Mouse (Mus musculus) hindbrain, embryonic 12.5 days (tissue): Measurements from ENCODE around the gene Agt. TPM values are rescaled to one million over a fixed set of nuclear protein-coding genes. Genes with fewer than 3 reads are reported as not detected.

Source experiments
- ATAC-seq: fragments of 200-750 bp; cut with Nextera tagmentation; 2 replicates; pipeline ENCODE4 v1.8.0; 2017; ENCODE audit warnings: moderate TSS enrichment; ENCODE audit not compliant: low FRiP score
- H3K27ac ChIP-seq: fragments of 300-500 bp; sonication (generic); 2 replicates; pipeline ENCODE4 v1.5.1; 2016; ENCODE audit warnings: mild to moderate bottlenecking
- H3K27me3 ChIP-seq: fragments of 300-500 bp; sonication (generic); 2 replicates; pipeline ENCODE4 v1.6.1; 2016; ENCODE audit warnings: mild to moderate bottlenecking
- H3K36me3 ChIP-seq: fragments of 300-500 bp; sonication (generic); 2 replicates; pipeline ENCODE4 v1.6.1; 2016; ENCODE audit warnings: mild to moderate bottlenecking
- H3K4me1 ChIP-seq: fragments of 300-500 bp; sonication (generic); 2 replicates; pipeline ENCODE4 v1.6.1; 2016
- H3K4me2 ChIP-seq: fragments of 300-500 bp; sonication (generic); replicated peaks from 2 replicates; pipeline ENCODE4 v1.6.1; 2016; ENCODE audit warnings: mild to moderate bottlenecking
- H3K4me3 ChIP-seq: fragments of 300-500 bp; sonication (generic); 2 replicates; pipeline ENCODE4 v1.5.1; 2016; ENCODE audit warnings: mild to moderate bottlenecking
- H3K9ac ChIP-seq: fragments of 300-500 bp; sonication (generic); 2 replicates; pipeline ENCODE4 v1.6.1; 2016; ENCODE audit warnings: mild to moderate bottlenecking, moderate library complexity
- H3K9me3 ChIP-seq: fragments of 300-500 bp; sonication (generic); replicated peaks from 2 replicates; pipeline ENCODE4 v1.6.1; 2016; ENCODE audit warnings: mild to moderate bottlenecking
- WGBS: fragments of 180-500 bp; shearing (Covaris S2); methylation state at CpG from one replicate; pipeline ENCODE4 v1.1.7; 2016; 5-methylcytosine and 5-hydroxymethylcytosine counted together
- polyA plus RNA-seq: library from polyadenylated mRNA; unstranded; fragments of >200 nt; fragmentation: Nextera tagmentation; extraction: Ambion mirVana; gene quantifications from 2 replicates; pipeline ENCODE4 v1.2.1, GENCODE M21; 2016

The Agt gene
- polyA plus RNA-seq, 1 experiment from 2014 or later, result 0.44 TPM

GRCm38 (mm10) chr8:124547269-124547668 is 22.2 kb downstream of the Agt start:
- WGBS, result 61% methylated on average over 11 of the region's 11 CpGs
- Histone ChIP-seq H3K4me1 (no peaks in the 10 kb centered on the region), H3K36me3 (peaks cover 95% of the 10 kb centered on the region), H3K4me2 (no peak overlapping the region), H3K27me3 (no peaks in the 10 kb centered on the region), H3K9me3 (no peaks in the 10 kb centered on the region), H3K4me3 (no peak overlapping the region), H3K9ac (no peak overlapping the region), H3K27ac (no peak overlapping the region)
- no peak for ATAC-seq

- Histone ChIP-seq H3K4me1 (no peaks in the 10 kb centered on the region), H3K36me3 (peaks cover 95% of the 10 kb centered on the region), H3K27ac (no peak overlapping the region), H3K27me3 (no peaks in the 10 kb centered on the region), H3K4me2 (no peak overlapping the region), H3K9ac (no peak overlapping the region), H3K9me3 (no peaks in the 10 kb centered on the region), H3K4me3 (no peak overlapping the region)
- 86% methylated on average over 7 of the region's 7 CpGs for WGBS
- ATAC-seq, result no peak
Observed at GRCm38 (mm10) chr8:124546815-124547214, 22.7 kb downstream of the Agt start.

GRCm38 (mm10) chr8:124546371-124546770 is 23.1 kb downstream of the Agt start:
- no peaks in the 10 kb centered on the region for H3K4me1 ChIP-seq
- peaks cover 95% of the 10 kb centered on the region for H3K36me3 ChIP-seq
- H3K4me3 ChIP-seq, result no peak overlapping the region
- no peak overlapping the region for H3K27ac ChIP-seq
- ATAC-seq, result no peak
- H3K9ac ChIP-seq, result no peak overlapping the region
- H3K27me3 ChIP-seq, result no peaks in the 10 kb centered on the region
- 90% methylated on average over 6 of the region's 6 CpGs for WGBS
- no peaks in the 10 kb centered on the region for H3K9me3 ChIP-seq
- H3K4me2 ChIP-seq, result no peak overlapping the region

- H3K9me3 ChIP-seq, result no peaks in the 10 kb centered on the region
- no peak overlapping the region for H3K9ac ChIP-seq
- peaks cover 96% of the 10 kb centered on the region for H3K36me3 ChIP-seq
- no peaks in the 10 kb centered on the region for H3K4me1 ChIP-seq
- no peaks in the 10 kb centered on the region for H3K27me3 ChIP-seq
- no peak overlapping the region for H3K4me2 ChIP-seq
- no peak overlapping the region for H3K4me3 ChIP-seq
- WGBS, result 97% methylated on average over 5 of the region's 5 CpGs
- ATAC-seq, result no peak
- no peak overlapping the region for H3K27ac ChIP-seq
Observed at GRCm38 (mm10) chr8:124543272-124543671, 26.2 kb downstream of the Agt start.

GRCm38 (mm10) chr8:124542001-124542400 is 27.5 kb downstream of the Agt start:
- H3K4me2 ChIP-seq, result no peak overlapping the region
- no peaks in the 10 kb centered on the region for H3K4me1 ChIP-seq
- no peaks in the 10 kb centered on the region for H3K27me3 ChIP-seq
- H3K9me3 ChIP-seq, result no peaks in the 10 kb centered on the region
- peaks cover 93% of the 10 kb centered on the region for H3K36me3 ChIP-seq
- 97% methylated on average over 4 of the region's 4 CpGs for WGBS
- ATAC-seq, result no peak
- H3K4me3 ChIP-seq, result no peak overlapping the region
- H3K9ac ChIP-seq, result no peak overlapping the region
- H3K27ac ChIP-seq, result no peak overlapping the region

GRCm38 (mm10) chr8:124540906-124541305 is 28.6 kb downstream of the Agt start:
- no peak overlapping the region for H3K4me2 ChIP-seq
- no peaks in the 10 kb centered on the region for H3K27me3 ChIP-seq
- no peak overlapping the region for H3K27ac ChIP-seq
- no peaks in the 10 kb centered on the region for H3K4me1 ChIP-seq
- peaks cover 92% of the 10 kb centered on the region for H3K36me3 ChIP-seq
- ATAC-seq, result no peak
- H3K9ac ChIP-seq, result no peak overlapping the region
- 96% methylated on average over 12 of the region's 12 CpGs for WGBS
- H3K9me3 ChIP-seq, result no peaks in the 10 kb centered on the region
- H3K4me3 ChIP-seq, result no peak overlapping the region

GRCm38 (mm10) chr8:124535451-124535850 is 34.1 kb downstream of the Agt start:
- Histone ChIP-seq H3K4me3 (no peak overlapping the region), H3K27me3 (no peaks in the 10 kb centered on the region), H3K4me2 (no peak overlapping the region), H3K4me1 (no peaks in the 10 kb centered on the region), H3K9ac (no peak overlapping the region), H3K9me3 (no peaks in the 10 kb centered on the region), H3K27ac (no peak overlapping the region), H3K36me3 (peaks cover 87% of the 10 kb centered on the region)
- no peak for ATAC-seq
- WGBS, result 98% methylated on average over 5 of the region's 5 CpGs

GRCm38 (mm10) chr8:124532626-124533025 is 36.9 kb downstream of the Agt start:
- peaks cover 76% of the 10 kb centered on the region for H3K36me3 ChIP-seq
- no peak overlapping the region for H3K4me3 ChIP-seq
- no peak overlapping the region for H3K4me2 ChIP-seq
- no peaks in the 10 kb centered on the region for H3K9me3 ChIP-seq
- H3K4me1 ChIP-seq, result no peaks in the 10 kb centered on the region
- no peaks in the 10 kb centered on the region for H3K27me3 ChIP-seq
- H3K9ac ChIP-seq, result no peak overlapping the region
- 95% methylated on average over 3 of the region's 3 CpGs for WGBS
- no peak overlapping the region for H3K27ac ChIP-seq
- ATAC-seq, result no peak

- Histone ChIP-seq H3K36me3 (peaks cover 83% of the 10 kb centered on the region), H3K4me1 (no peaks in the 10 kb centered on the region), H3K27ac (no peak overlapping the region), H3K27me3 (no peaks in the 10 kb centered on the region), H3K9me3 (no peaks in the 10 kb centered on the region), H3K4me3 (no peak overlapping the region), H3K9ac (no peak overlapping the region), H3K4me2 (no peak overlapping the region)
- ATAC-seq, result no peak
- WGBS, result 86% methylated on average over 4 of the region's 4 CpGs
Observed at GRCm38 (mm10) chr8:124530996-124531395, 38.5 kb downstream of the Agt start.

GRCm38 (mm10) chr8:124530556-124530955 is 39.0 kb downstream of the Agt start:
- Histone ChIP-seq H3K36me3 (peaks cover 83% of the 10 kb centered on the region), H3K4me2 (no peak overlapping the region), H3K9ac (no peak overlapping the region), H3K27me3 (no peaks in the 10 kb centered on the region), H3K9me3 (no peaks in the 10 kb centered on the region), H3K4me1 (no peaks in the 10 kb centered on the region), H3K4me3 (no peak overlapping the region), H3K27ac (no peak overlapping the region)
- WGBS, result 89% methylated on average over 7 of the region's 7 CpGs
- no peak for ATAC-seq

- H3K4me2 ChIP-seq, result no peak overlapping the region
- H3K27me3 ChIP-seq, result no peaks in the 10 kb centered on the region
- ATAC-seq, result no peak
- H3K36me3 ChIP-seq, result peaks cover 80% of the 10 kb centered on the region
- 83% methylated on average over 14 of the region's 14 CpGs for WGBS
- no peak overlapping the region for H3K9ac ChIP-seq
- H3K27ac ChIP-seq, result no peak overlapping the region
- H3K9me3 ChIP-seq, result no peaks in the 10 kb centered on the region
- no peak overlapping the region for H3K4me3 ChIP-seq
- no peaks in the 10 kb centered on the region for H3K4me1 ChIP-seq
Observed at GRCm38 (mm10) chr8:124530076-124530475, 39.4 kb downstream of the Agt start.

- H3K4me3 ChIP-seq, result no peak overlapping the region
- no peak for ATAC-seq
- no peaks in the 10 kb centered on the region for H3K9me3 ChIP-seq
- H3K4me1 ChIP-seq, result peaks cover 10% of the 10 kb centered on the region
- no peak overlapping the region for H3K27ac ChIP-seq
- no peak overlapping the region for H3K4me2 ChIP-seq
- H3K9ac ChIP-seq, result no peak overlapping the region
- 95% methylated on average over 11 of the region's 11 CpGs for WGBS
- H3K27me3 ChIP-seq, result no peaks in the 10 kb centered on the region
- H3K36me3 ChIP-seq, result peaks cover 53% of the 10 kb centered on the region
Observed at GRCm38 (mm10) chr8:124526261-124526660, 43.2 kb downstream of the Agt start.

- no peak overlapping the region; the same call in 1 of the 2 replicates for H3K9ac ChIP-seq
- peaks cover 12% of the 10 kb centered on the region for H3K4me1 ChIP-seq
- no peak overlapping the region for H3K27ac ChIP-seq
- H3K27me3 ChIP-seq, result peaks cover 9% of the 10 kb centered on the region; the same call in 1 of the 2 replicates
- H3K4me2 ChIP-seq, result peak overlapping the region; percentile 92
- WGBS, result 92% methylated on average over 6 of the region's 6 CpGs
- peak overlapping the region; percentile 91; the same call in 1 of the 2 replicates for H3K4me3 ChIP-seq
- peaks cover 22% of the 10 kb centered on the region for H3K36me3 ChIP-seq
- no peak for ATAC-seq
- no peaks in the 10 kb centered on the region for H3K9me3 ChIP-seq
Observed at GRCm38 (mm10) chr8:124521946-124522345, 47.6 kb downstream of the Agt start.
